Mouse (Mus musculus) colon, adult 2 months (tissue): ENCODE results near the gene Pllp. TPM values are rescaled to one million over a fixed set of nuclear protein-coding genes. Genes with fewer than 3 reads are reported as not detected.

Experiments used
- polyA plus RNA-seq: library from polyadenylated mRNA; depleted of rRNA; stranded (reverse); fragments of >200 nt; gene quantifications from 2 replicates; pipeline ENCODE4 v1.2.3, GENCODE M21; 2012; rRNA removed

Gene Pllp
- polyA plus RNA-seq = 304 and 413 TPM in 2 replicates

DNA sequence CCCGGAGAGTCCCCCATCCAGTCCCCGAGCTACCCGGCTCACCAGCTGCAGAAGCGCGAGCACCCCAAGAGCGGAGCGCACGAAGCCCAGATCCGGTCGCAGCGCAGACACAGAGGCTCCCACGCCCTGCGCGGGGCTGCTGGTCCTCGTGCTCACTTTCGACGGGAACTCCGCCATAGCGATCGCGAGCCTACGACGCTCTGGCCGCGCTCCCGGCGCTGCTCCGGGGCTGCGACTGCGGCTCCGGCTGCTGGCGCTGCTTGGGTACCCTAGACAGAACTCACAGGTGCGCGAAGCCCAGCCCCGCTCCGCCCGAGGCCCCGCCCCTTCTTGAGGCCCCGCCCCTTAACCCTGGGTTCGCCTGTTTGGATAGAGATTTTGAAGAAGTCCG lies at the start of gene Pllp:
Gene Pllp, minus strand, starts transcription at position 285 of the 391 bp plus-strand sequence.

GRCm38 (mm10) chr8:94745476-94746184 lies 49.6 kb upstream of the Pllp start, which contains the start of gene Ccl22:
Ccl22 (plus strand) TSS chr8:94745590.

DNA sequence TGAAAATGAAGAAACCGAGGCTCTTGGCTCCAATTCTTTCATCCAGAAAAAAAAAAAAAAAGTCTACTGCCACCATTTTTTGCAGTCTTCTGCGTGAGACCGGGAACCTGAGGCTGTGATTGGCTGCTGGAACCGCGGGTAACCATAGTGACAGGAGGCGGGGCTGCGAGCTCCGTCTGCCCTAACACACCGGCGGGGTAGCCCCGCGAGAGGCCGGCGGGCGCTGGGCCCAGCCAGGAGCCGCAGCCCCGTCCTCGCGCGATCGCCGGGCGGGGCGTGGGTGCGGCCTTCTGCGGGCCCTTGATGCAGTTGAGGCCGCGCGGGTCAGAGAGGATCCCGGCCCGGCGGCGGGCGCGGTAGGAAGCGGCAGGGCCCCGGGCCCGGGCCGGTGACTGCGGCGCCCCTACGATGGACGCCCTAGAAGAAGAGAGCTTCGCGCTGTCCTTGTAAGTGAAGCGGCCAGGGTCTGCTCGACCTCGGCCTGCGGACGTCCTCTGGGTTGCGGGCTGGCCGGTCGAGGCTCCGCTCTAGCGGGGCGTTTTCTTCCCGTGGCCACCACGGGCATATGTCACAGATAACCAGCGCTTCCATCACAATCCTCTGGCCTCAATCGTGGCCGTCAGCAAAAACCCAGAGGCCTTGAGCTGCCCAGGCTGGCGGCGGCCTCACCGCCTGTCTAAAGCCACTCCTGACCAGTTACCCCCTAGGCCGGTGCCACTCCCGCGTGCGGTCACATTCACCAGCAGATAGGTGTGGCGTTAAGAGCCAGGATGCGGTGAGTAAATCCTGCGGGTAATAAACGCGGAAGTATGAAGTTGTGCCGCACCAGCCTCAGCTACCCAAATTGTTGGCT lies 29.4 kb downstream of the Pllp start, which contains the start of gene Arl2bp:
Gene Arl2bp, plus strand, starts transcription at position 145 of the 853 bp plus-strand sequence.

Other genes starting within 250 kb of the Pllp start
- 83.8 and 97.5 TPM in 2 replicates for gene Cpne2, start 163.3 kb downstream of the Pllp start, polyA plus RNA-seq
- gene Rspry1, start 94.3 kb downstream of the Pllp start, polyA plus RNA-seq = 5.7 and 7.2 TPM in 2 replicates
- gene Fam192a, start 94.3 kb downstream of the Pllp start, polyA plus RNA-seq = 21.2 and 24.3 TPM in 2 replicates
- gene Arl2bp, start 29.7 kb downstream of the Pllp start, polyA plus RNA-seq = 84.3 and 113 TPM in 2 replicates
- gene Ccl22, start 49.3 kb upstream of the Pllp start, polyA plus RNA-seq = 1.7 and 2.2 TPM in 2 replicates
- 164 and 188 TPM in 2 replicates for gene Cx3cl1, start 75.7 kb upstream of the Pllp start, polyA plus RNA-seq
- gene Ccl17, start 114.2 kb upstream of the Pllp start, polyA plus RNA-seq = 0.88 TPM in 1 of 2 replicates, not detected in the other
- gene Coq9, start 142.0 kb upstream of the Pllp start, polyA plus RNA-seq = 374 and 469 TPM in 2 replicates
- 47.1 and 48.1 TPM in 2 replicates for gene Ciapin1, start 142.1 kb upstream of the Pllp start, polyA plus RNA-seq
- 56.7 and 94.8 TPM in 2 replicates for gene Polr2c, start 161.2 kb upstream of the Pllp start, polyA plus RNA-seq
- gene Dok4, start 180.1 kb upstream of the Pllp start, polyA plus RNA-seq = 145 and 155 TPM in 2 replicates
- gene Ccdc102a, start 221.8 kb upstream of the Pllp start, polyA plus RNA-seq = 12.4 and 13.5 TPM in 2 replicates
- 5.8 and 11.0 TPM in 2 replicates for gene Adgrg5, start 227.4 kb upstream of the Pllp start, polyA plus RNA-seq